Mouse (Mus musculus) lung, embryonic 15.5 days (tissue): ENCODE data around the gene Cldn19. TPM values are rescaled to one million over a fixed set of nuclear protein-coding genes. Genes with fewer than 3 reads are reported as not detected.

Source experiments
- polyA plus RNA-seq: library from polyadenylated mRNA; unstranded; fragments of >200 nt; fragmentation: Nextera tagmentation; extraction: Ambion mirVana; gene quantifications from 2 replicates; pipeline ENCODE4 v1.2.1, GENCODE M21; 2015

Gene Cldn19
- polyA plus RNA-seq, 1 experiment from 2014 or later = not detected

Other genes starting within 250 kb of the Cldn19 start
- 83.6 and 87.2 TPM in 2 replicates for gene Slc2a1, start 146.7 kb upstream of the Cldn19 start, polyA plus RNA-seq
- gene Zfp691, start 81.2 kb upstream of the Cldn19 start, polyA plus RNA-seq = 7.3 and 7.8 TPM in 2 replicates
- gene Ermap, start 65.4 kb upstream of the Cldn19 start, polyA plus RNA-seq = 1.5 and 2.2 TPM in 2 replicates
- 112 and 125 TPM in 2 replicates for gene Svbp, start 60.1 kb upstream of the Cldn19 start, polyA plus RNA-seq
- gene Tmem269, start 37.2 kb upstream of the Cldn19 start, polyA plus RNA-seq = not detected in 2 replicates
- gene AU022252, start 22.7 kb upstream of the Cldn19 start, polyA plus RNA-seq = 34.4 and 40.8 TPM in 2 replicates
- 38.0 and 38.4 TPM in 2 replicates for gene P3h1, start 22.5 kb upstream of the Cldn19 start, polyA plus RNA-seq
- gene Ybx1, start 39.2 kb downstream of the Cldn19 start, polyA plus RNA-seq = 635 and 678 TPM in 2 replicates
- 102 and 115 TPM in 2 replicates for gene Ppih, start 65.1 kb downstream of the Cldn19 start, polyA plus RNA-seq
- gene Ccdc30, start 160.1 kb downstream of the Cldn19 start, polyA plus RNA-seq = 5.2 and 5.6 TPM in 2 replicates
- 35.1 and 36.2 TPM in 2 replicates for gene Ppcs, start 167.0 kb downstream of the Cldn19 start, polyA plus RNA-seq
- 0.59 and 0.68 TPM in 2 replicates for gene Zmynd12, start 167.4 kb downstream of the Cldn19 start, polyA plus RNA-seq
- gene Rimkla, start 237.2 kb downstream of the Cldn19 start, polyA plus RNA-seq = 1.0 and 1.2 TPM in 2 replicates